Mouse (Mus musculus) intestine, postnatal 0 days (tissue): ENCODE data around the gene Plppr1. TPM values are rescaled to one million over a fixed set of nuclear protein-coding genes. Genes with fewer than 3 reads are reported as not detected.

Experiments
- ATAC-seq: fragments of 200-750 bp; cut with Nextera tagmentation; 2 replicates; pipeline ENCODE4 v1.8.0; 2017; ENCODE audit warnings: mild to moderate bottlenecking, moderate TSS enrichment, moderate library complexity
- H3K27ac ChIP-seq: fragments of 300-500 bp; sonication (generic); 2 replicates; pipeline ENCODE4 v1.5.1; 2014; ENCODE audit warnings: mild to moderate bottlenecking, low read depth, low read length, moderate library complexity
- H3K27me3 ChIP-seq: fragments of 300-500 bp; sonication (generic); replicated peaks from 2 replicates; pipeline ENCODE4 v1.6.1; 2014; ENCODE audit warnings: low read length, mixed read lengths; ENCODE audit not compliant: control insufficient read depth, insufficient read depth
- H3K36me3 ChIP-seq: fragments of 300-500 bp; sonication (generic); 2 replicates; pipeline ENCODE4 v1.6.1; 2014; ENCODE audit warnings: mild to moderate bottlenecking, moderate library complexity; ENCODE audit not compliant: control insufficient read depth, insufficient read depth
- H3K4me1 ChIP-seq: fragments of 300-500 bp; sonication (generic); replicated peaks from 2 replicates; pipeline ENCODE4 v1.6.1; 2014; ENCODE audit warnings: antibody characterized with exemption, low read length, mixed read lengths; ENCODE audit not compliant: control insufficient read depth, insufficient read depth
- H3K4me2 ChIP-seq: fragments of 300-500 bp; sonication (generic); replicated peaks from 2 replicates; pipeline ENCODE4 v1.6.1; 2014; ENCODE audit warnings: low read depth, mild to moderate bottlenecking, moderate library complexity
- H3K4me3 ChIP-seq: fragments of 300-500 bp; sonication (generic); 2 replicates; pipeline ENCODE4 v1.5.1; 2014; ENCODE audit warnings: low read depth, low read length
- H3K9ac ChIP-seq: fragments of 300-500 bp; sonication (generic); 2 replicates; pipeline ENCODE4 v1.6.1; 2014; ENCODE audit warnings: mild to moderate bottlenecking, low read depth, low read length
- H3K9me3 ChIP-seq: fragments of 300-500 bp; sonication (generic); 2 replicates; pipeline ENCODE4 v1.6.1; 2016; ENCODE audit warnings: mixed run types; ENCODE audit not compliant: control insufficient read depth
- CTCF ChIP-seq: sonication (generic); IDR thresholded peaks from 2 replicates; pipeline ENCODE4 v1.5.1; 2016; ENCODE audit warnings: low read depth, mild to moderate bottlenecking, control low read depth, antibody characterized with exemption, moderate library complexity
- WGBS: fragments of 180-500 bp; shearing (Covaris S2); extraction: QIAGEN DNeasy Blood & Tissue Kit; methylation state at CpG from one replicate; pipeline ENCODE4 v1.1.7; 2014; 5-methylcytosine and 5-hydroxymethylcytosine counted together
- polyA plus RNA-seq: library from polyadenylated mRNA; unstranded; fragments of >200 nt; fragmentation: Nextera tagmentation; extraction: Ambion mirVana; gene quantifications from 2 replicates; pipeline ENCODE4 v1.2.1, GENCODE M21; 2015

Plppr1 gene
- polyA plus RNA-seq, 1 experiment from 2014 or later = 0.47 TPM

DNA sequence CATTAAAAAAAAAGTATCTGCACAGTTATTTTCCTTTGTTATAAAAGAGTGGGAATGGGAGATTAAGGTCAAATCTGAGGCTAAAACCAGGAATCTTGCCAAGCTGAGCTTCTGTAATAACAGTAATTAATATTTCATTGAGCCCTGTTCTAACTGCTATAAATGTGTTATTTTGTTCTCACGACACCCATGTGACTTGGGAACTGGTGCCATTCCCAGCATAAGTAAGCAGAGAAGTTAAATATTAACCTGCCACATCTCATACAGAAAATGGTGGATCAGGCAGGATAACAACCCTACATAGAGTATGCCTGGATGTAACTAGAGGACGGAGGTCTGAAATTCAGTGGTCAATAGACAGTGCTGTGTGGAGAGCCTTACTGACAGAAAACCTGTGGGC is 90.2 kb downstream of the Plppr1 start:
- H3K27ac ChIP-seq = no peak overlapping the region
- 56% methylated on average over 2 of the region's 2 CpGs for WGBS
- H3K9ac ChIP-seq = no peak overlapping the region
- ATAC-seq = no peak
- TF ChIP-seq CTCF = no peak
- no peak overlapping the region for H3K4me3 ChIP-seq
- H3K27me3 ChIP-seq = no peaks in the 10 kb centered on the region
- H3K9me3 ChIP-seq = no peaks in the 10 kb centered on the region
- H3K4me1 ChIP-seq = no peaks in the 10 kb centered on the region
- no peak overlapping the region for H3K4me2 ChIP-seq
- no peaks in the 10 kb centered on the region for H3K36me3 ChIP-seq

DNA sequence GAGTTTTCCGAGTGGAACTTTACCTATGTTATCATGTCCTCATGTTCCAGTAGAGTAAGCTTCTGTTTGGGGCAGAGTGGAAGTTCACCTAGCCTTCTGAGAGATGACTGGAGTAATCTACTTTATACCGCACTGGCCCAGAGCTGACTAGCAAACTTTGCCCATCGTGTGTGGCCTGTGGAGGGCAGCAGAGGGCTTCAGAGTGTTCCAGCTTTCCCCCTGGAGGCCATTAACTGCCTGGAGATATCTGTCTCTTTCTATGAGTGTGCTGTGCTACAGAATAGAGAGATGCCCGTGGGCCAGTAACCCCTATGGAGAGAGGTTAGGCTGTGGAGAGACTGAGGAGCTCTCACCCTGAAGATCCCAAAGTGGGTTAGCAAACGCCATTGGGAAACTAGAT is 94.8 kb downstream of the Plppr1 start:
- peak; percentile 53; the same call in 1 of the 2 replicates for ATAC-seq
- TF ChIP-seq CTCF = peak; percentile 93
- no peaks in the 10 kb centered on the region for H3K9me3 ChIP-seq
- no peaks in the 10 kb centered on the region for H3K27me3 ChIP-seq
- H3K36me3 ChIP-seq = no peaks in the 10 kb centered on the region
- H3K4me2 ChIP-seq = no peak overlapping the region
- 39% methylated on average over 5 of the region's 5 CpGs for WGBS
- no peaks in the 10 kb centered on the region for H3K4me1 ChIP-seq
- no peak overlapping the region for H3K4me3 ChIP-seq
- H3K27ac ChIP-seq = no peak overlapping the region
- no peak overlapping the region for H3K9ac ChIP-seq

DNA sequence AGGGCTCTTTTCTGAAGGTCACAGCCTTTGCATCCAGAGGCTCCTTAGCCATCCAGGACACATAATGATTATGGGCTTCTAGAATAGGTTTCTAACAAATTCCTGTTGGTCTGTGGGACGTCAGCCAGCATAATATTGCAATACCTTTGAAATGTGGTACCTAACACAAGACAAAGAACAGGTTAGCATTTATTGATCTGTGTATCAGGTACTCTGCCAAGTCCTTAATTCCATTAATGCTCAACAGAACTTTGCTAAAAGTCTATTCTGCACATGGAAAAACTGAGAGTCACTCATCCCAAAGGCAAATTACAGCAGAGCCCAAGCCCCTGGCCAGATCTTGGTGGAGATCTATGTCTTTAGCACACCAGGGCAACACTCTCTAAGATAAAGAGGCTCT is 97.7 kb downstream of the Plppr1 start:
- 77% methylated on average over 1 of the region's 1 CpGs for WGBS
- H3K9me3 ChIP-seq = no peaks in the 10 kb centered on the region
- H3K27me3 ChIP-seq = no peaks in the 10 kb centered on the region
- no peak overlapping the region for H3K27ac ChIP-seq
- H3K4me1 ChIP-seq = no peaks in the 10 kb centered on the region
- H3K36me3 ChIP-seq = no peaks in the 10 kb centered on the region
- TF ChIP-seq CTCF = no peak
- no peak overlapping the region for H3K4me2 ChIP-seq
- no peak overlapping the region for H3K4me3 ChIP-seq
- no peak overlapping the region for H3K9ac ChIP-seq
- ATAC-seq = no peak

DNA sequence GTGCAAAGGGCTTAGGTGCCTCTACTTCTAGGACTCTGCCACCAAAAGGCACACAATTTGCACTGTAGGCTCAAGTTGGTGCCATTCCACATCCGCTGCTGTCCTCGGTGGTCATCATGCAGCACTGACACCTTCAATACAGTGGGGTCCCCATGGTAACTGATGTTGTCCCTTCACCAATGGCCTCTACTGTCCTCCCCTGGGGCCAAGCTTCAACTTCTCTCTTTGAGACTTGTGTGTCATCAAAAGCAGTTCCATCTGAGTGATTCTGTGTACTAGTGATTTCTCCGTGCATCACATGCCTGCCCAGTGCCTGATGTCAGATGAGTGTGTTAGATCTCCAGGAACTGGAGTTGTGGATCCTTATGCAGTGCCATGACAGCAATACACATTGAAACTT is 104.2 kb downstream of the Plppr1 start:
- WGBS = 86% methylated on average over 3 of the region's 3 CpGs
- Histone ChIP-seq H3K4me3 (no peak overlapping the region), H3K4me1 (no peaks in the 10 kb centered on the region), H3K9ac (no peak overlapping the region), H3K27me3 (no peaks in the 10 kb centered on the region), H3K27ac (no peak overlapping the region), H3K9me3 (no peaks in the 10 kb centered on the region), H3K4me2 (no peak overlapping the region), H3K36me3 (no peaks in the 10 kb centered on the region)
- ATAC-seq = no peak
- TF ChIP-seq CTCF = no peak

DNA sequence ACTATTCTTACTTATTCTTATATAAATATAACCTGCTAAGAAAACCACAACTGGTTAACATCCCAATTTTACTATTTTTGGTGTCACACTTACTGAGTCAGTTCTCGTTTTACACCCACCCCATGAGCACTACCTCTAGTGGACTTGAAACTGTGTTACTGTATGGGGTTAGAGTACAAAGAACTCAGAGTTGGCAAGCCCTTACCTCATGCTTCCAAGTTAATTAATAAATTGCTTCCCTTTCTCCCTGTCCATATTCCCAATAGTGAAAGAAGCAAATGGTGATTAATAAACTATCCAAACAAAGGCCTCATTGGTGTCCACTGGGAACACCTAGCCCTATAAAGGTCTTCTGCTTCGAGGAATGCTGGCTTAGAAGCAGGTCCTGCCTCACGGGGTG is 107.3 kb downstream of the Plppr1 start:
- H3K36me3 ChIP-seq = no peaks in the 10 kb centered on the region
- H3K4me2 ChIP-seq = no peak overlapping the region
- H3K4me3 ChIP-seq = no peak overlapping the region
- no peak overlapping the region for H3K9ac ChIP-seq
- no peak for TF ChIP-seq CTCF
- H3K27ac ChIP-seq = no peak overlapping the region
- H3K9me3 ChIP-seq = no peaks in the 10 kb centered on the region
- no peak for ATAC-seq
- WGBS = 56% methylated on average over 3 of the region's 3 CpGs
- no peaks in the 10 kb centered on the region for H3K27me3 ChIP-seq
- H3K4me1 ChIP-seq = no peaks in the 10 kb centered on the region

DNA sequence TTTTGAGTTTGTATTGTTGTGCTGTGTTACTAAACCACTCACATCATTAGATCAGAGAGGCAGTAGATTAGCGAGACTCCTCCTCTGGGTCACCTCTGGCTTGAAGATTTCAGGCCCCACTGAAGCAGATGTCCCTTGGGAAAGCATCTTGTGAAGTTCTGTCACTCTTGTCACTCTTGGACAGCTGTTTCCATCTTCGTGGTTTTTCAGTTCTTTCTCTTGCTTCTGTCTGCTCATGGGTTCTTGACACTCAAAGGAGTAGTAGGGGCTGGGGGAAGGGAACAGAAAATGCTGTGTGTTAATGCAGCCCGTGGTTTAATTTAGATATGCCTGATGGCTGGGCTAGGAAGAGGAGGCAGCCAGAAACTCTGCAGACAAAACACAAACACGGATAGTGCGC is 108.0 kb downstream of the Plppr1 start:
- no peaks in the 10 kb centered on the region for H3K4me1 ChIP-seq
- H3K9me3 ChIP-seq = no peaks in the 10 kb centered on the region
- H3K4me3 ChIP-seq = no peak overlapping the region
- H3K9ac ChIP-seq = no peak overlapping the region
- no peaks in the 10 kb centered on the region for H3K36me3 ChIP-seq
- no peak overlapping the region for H3K4me2 ChIP-seq
- no peak overlapping the region for H3K27ac ChIP-seq
- H3K27me3 ChIP-seq = no peaks in the 10 kb centered on the region
- no peak for ATAC-seq
- 78% methylated on average over 5 of the region's 5 CpGs for WGBS
- no peak for TF ChIP-seq CTCF

DNA sequence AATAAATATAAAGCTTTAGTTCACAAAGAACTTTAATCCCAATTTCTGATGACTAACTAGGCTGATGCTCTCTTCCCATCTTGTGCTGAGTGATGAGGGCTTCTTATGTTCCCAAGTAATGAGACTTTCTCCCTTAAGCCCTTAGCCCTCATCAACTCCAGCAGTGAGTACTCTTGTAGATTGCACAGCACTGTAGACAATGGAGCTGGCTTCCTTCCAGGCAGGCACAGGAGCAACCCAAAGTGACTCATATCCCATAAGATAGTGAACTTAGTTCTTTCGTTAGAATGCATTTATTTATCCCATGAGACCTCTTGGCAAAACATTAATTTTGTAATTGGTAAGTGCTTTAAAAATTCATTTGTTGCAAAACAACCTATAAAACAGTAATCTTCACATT is 110.4 kb downstream of the Plppr1 start:
- WGBS = 19% methylated on average over 1 of the region's 1 CpGs
- Histone ChIP-seq H3K9ac (no peak overlapping the region), H3K4me2 (no peak overlapping the region), H3K27ac (no peak overlapping the region), H3K9me3 (no peaks in the 10 kb centered on the region), H3K4me3 (no peak overlapping the region), H3K27me3 (no peaks in the 10 kb centered on the region), H3K4me1 (no peaks in the 10 kb centered on the region), H3K36me3 (no peaks in the 10 kb centered on the region)
- ATAC-seq = no peak
- TF ChIP-seq CTCF = no peak
